Mouse (Mus musculus): ENCODE results near the gene Qser1.

- TF ChIP-seq EP300 (optimal IDR thresholded peaks at IDR 0.05) (no peak), CTCF (IDR thresholded peaks at IDR 0.05; ENCODE audit: low read depth) (no peak)
Measured at GRCm38 (mm10) chr2:104855732-104856131, 39.2 kb upstream of the Qser1 start.
